Mouse (Mus musculus): ENCODE measurements around the gene Ncan.
A peak's percentile ranks its signal among the peaks of the same experiment; 100 is the strongest.

The Ncan gene

DNA sequence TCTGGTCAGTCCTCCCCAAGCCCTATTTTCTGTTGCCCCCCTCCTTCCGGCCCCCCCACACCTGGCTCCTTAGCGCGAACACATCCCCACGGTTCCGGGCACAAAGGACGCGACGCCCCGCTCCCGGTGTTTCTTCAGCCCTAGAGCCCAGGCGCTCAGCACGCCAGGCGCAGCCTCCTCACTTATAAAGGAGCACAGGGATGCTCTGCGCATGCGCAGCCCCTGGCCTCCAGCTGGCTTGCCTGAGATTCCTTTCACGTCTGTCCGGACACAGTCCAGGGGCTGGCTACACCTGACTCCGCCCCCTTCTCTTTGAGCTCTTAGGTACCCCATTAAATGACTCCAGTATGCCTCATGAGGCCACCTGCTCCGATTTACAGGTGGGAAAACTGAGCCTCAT, at the start of gene Ncan:
Gene Ncan (minus strand): TSS at position 207 of the 400 bp plus-strand sequence.
- DNase-seq (ENCODE audit: low spot score in 2 of 2) = peak in 1 of 2 experiments; percentile 38

DNA sequence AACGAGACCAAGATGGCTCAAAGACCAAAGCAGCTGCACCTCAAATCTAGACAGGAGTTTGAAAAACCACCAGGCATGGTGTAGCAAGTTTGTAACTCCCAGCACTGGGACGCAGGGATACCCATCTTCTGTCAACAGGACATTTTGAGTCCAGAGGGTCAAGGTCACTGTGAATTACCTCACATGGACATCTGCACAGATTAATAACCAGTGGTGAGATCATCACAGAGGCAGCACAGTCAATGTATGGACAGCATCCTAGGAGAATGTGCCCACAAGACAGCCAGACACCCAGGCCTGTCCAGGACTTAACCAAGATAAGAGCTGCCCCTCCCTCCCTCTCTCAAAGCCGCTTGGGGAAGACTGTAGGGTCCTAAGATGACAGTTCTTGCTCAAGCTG, 49.4 kb upstream of the Ncan start:
- no peak for DNase-seq (ENCODE audit: low spot score in 2 of 2)

DNA sequence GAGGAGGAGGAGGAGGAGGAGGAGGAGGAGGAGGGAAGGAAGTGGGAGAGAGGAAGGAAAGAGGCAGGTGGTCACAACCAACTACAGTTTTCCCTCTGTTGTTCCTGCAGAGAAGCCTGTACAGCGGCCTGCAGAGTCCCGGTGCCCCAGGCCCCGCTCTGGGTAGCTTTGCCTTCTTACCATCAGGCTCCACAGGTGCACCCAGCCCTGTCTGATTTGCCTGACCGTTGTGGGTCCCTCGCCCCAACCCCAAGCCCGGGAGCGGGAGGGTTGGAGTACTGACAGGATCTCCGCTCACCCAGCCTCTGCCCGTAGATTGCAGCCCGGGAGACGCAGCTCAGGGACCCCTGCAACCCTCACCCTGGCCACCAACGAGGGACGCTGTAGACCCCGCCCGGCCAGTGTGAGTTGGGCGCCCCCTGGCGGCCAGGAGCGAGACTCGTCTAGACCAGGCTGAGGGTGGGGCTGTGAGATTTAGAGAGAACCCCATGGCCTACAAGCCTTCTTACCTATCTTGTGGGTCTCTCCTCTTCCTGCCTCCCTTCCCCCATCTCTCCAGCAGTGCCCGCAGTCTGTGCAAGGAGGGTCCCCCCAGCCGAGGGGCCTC, 45.9 kb upstream of the Ncan start:
- peak; percentile 76 to 90 for DNase-seq (ENCODE audit: low spot score in 2 of 2)

- DNase-seq (ENCODE audit: low spot score in 2 of 2) = no peak
Measured at GRCm38 (mm10) chr8:70163316-70163715, 42.6 kb upstream of the Ncan start.

DNA sequence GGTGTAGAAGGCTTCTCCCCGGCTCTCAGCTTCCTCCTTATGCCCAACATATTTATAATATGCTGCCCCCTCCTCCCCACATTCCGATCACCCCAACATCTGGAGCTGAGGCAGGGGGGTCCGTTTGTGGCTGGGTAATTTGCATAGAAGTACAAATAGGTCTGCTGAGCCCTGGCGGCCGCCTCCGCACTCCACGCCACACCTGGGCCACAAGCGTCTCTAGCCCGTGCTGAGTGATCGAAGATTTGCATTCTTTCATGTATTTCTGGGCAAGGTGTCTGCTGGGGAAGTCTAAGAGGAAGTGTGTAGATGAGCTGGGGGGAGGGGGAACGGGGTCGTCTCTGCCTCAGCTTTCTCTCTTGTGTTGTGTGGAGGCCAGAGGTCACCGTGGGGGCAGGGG, 39.3 kb upstream of the Ncan start:
- DNase-seq (ENCODE audit: low spot score in 2 of 2) = peak; percentile 35 to 43

DNA sequence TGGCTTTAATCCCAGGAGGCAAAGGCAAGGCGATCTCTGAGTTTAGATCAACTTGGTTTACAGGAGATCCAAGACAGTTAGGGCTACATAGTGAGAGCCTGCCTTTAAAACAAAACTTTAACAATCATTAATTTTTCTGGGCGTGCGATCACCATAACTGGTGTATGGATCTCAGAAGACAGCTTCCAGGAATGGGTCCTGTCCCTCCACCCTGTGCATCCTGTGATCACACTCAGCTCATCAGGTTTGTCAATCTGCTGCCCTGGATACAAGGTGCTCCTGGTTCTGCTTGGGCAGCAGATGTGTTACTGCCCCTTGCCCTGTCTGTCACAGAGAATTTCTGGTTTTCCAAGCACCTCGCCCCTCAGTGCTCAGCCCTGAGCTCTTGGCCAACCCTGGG, 38.5 kb upstream of the Ncan start:
- DNase-seq (ENCODE audit: low spot score in 2 of 2) = no peak

DNA sequence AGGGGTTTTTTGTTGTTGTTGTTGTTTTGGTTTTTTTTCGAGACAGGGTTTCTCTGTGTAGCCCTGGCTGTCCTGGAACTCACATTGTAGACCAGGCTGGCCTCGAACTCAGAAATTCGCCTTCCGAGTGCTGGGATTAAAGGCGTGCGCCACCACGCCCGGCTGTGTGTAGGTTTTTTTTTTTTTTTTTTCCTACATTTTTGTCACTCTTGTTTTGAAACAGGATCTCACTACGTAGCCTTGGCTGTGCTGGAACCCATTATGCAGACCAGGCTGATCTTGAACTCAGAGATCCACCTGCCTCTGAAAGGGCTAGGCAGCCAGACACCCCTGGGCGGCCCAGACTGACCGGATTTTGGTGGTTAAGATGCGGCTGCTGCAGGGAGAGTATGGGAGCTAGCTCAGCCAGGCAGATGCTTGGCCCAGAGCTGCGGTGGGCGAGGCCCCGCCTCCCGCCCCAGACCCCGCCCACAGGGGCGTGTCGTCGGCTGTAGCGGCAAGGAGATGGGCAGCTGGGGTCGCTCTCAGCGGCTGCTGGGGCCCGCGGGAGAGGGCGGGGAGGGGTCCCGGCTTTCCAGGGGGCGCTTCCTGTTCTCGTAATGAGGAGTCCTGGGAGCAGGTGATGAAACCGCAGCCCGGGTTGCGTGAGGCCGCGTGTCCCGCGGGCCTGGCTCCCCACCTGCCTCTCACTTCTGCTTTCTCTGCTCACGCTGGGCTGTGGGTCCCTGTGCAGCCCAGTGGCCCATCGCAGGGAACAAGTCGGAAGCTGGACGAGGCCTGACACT, 37.6 kb upstream of the Ncan start:
- DNase-seq (ENCODE audit: low spot score in 2 of 2) = peak; percentile 77 to 85

DNA sequence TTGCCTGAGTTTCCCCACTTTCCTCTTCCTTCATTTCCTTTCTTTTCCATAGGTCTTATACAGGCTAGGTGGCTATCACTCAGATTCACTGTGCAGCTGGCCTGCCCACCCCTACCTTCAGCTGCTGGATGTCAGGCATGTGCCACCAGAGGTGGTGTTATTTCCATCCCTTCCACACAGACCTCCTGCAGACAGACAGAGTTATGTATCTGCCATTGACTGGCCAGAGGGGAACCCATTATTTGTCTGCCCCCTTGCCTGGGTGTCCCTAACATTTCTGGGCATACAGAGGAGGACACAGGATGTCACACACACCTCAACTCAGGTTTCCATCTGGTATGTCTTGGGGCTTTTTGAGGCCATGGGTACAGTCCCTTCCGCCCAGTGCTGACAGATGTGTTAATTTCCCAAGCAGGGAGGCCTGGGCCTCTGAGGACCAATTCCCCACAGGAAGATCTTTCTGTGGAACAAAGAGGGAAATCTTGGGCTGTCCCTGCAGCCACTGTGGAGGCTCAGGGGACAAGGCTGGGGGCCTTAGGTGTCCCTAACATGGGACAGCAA, 36.6 kb upstream of the Ncan start:
- no peak for DNase-seq (ENCODE audit: low spot score in 2 of 2)

- peak; percentile 78 to 80 for DNase-seq (ENCODE audit: low spot score in 2 of 2)
Measured at GRCm38 (mm10) chr8:70152537-70153257, 32.0 kb upstream of the Ncan start.

DNA sequence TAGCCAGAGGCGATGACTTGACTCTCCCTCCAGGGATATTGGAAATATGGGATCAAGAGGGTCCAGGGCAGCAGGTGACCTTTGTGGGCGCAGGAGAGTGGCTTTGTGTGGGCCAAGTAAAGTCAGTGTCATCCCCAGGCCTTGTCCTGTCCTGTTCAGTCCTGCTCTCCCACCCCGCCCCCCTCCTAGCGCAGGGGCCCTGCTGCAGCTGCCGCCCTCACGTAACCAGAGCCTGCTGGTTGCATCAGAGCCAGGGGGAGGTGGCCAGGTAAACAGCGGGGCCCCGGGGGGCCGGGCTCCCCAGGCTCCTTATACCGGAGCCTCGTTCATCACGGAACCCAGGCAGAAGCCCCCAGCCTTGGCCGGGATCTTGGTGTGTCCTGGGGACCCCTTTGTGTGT, 29.5 kb upstream of the Ncan start:
- DNase-seq (ENCODE audit: low spot score in 2 of 2) = no peak

- peak; percentile 67 for DNase-seq (ENCODE audit: low spot score in 2 of 2)
Measured at GRCm38 (mm10) chr8:70147678-70148607, 27.3 kb upstream of the Ncan start.

GRCm38 (mm10) chr8:70139981-70140380, 19.3 kb upstream of the Ncan start:
- no peak for DNase-seq (ENCODE audit: low spot score in 2 of 2)

DNA sequence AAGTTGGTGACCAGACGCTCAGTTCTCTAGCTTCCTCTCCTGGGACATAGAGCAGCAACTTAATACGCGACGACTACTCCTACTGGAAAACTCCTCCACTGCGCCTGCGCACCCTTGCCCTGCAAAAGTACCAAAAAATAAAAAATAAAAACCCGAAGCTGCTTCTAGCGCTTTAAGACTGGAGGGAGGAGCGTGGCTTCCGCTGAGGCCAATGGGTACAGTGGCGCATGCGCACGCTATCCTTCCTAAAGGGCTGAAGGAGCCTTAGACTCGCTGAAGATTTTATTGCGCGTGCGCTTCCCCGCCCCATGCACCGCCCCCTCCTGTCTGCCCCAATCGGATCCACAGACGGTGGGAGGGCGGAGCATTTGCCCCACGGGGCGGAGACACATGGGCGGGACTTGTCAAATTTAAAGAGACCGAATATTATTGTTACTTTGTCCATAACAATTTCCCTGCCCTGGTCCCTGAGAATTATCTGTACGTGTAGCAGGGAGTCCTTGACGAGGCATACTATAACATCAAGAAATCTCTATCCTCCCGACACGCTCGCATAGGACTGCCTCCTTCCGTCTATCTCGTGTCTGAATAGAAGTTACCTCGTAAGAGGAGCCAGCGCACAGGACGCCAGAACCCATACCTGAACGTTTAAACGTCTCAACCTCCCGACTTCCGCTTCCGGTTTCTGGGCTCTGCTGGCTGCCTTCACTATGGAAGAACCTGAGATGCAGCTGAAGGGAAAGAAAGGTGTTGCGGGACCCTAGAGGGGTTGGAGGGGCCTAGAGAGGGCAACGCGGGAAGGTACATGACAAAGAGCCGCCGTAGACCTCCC, 18.6 kb upstream of the Ncan start, which contains the start of the genes Rfxank, Borcs8 and Mef2b:
Gene Rfxank (minus strand): TSS at position 129 of the 832 bp plus-strand sequence.
Gene Borcs8 (plus strand): TSS at position 474 of the 832 bp plus-strand sequence.
Gene Mef2b (plus strand): TSS at position 686 of the 832 bp plus-strand sequence.
- DNase-seq (ENCODE audit: low spot score in 2 of 2) = peak; percentile 98

- no peak for DNase-seq (ENCODE audit: low spot score in 2 of 2)
Measured at GRCm38 (mm10) chr8:70137890-70138289, 17.2 kb upstream of the Ncan start.

- DNase-seq (ENCODE audit: low spot score in 2 of 2) = no peak
Measured at GRCm38 (mm10) chr8:70136591-70136990, 15.9 kb upstream of the Ncan start.

GRCm38 (mm10) chr8:70134931-70135330, 14.3 kb upstream of the Ncan start:
- DNase-seq (ENCODE audit: low spot score in 2 of 2) = no peak

GRCm38 (mm10) chr8:70134086-70134485, 13.4 kb upstream of the Ncan start:
- DNase-seq (ENCODE audit: low spot score in 2 of 2) = no peak

DNA sequence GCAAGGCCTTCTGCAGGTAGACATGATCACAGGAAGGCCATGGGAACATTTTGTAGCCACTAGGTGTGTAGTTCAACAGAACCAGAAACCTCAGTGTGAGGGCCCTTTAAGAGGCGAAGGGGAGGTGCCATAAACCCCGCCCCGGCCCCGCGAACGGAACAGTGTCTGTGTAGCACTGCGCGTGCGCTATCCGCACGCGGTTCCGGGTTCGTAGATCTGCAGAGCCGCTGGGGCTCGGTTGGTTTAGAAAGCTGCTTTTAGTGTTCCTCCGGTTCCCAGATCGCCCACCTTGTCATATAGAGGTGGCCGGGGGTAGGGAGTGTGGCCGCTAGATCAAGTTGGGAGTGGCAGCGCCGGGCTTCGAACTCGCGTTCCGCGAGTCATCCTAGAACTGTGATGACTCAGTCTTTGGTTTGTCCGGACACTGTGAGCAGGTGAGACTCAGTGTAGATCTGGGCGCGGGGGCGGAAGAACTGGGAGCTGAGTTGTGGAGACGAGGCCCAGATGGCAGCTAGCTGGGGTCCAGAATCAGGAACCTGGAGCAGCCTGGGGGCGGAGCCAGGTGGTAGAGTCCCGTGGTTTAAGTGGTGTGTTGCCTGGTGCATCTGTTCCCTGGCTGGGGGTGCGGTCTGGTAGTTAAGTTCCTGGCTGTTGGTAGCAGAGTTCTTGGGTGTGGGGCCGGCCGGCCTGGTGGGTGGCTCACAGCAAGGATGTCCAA, 10.7 kb upstream of the Ncan start, which contains the start of gene Nr2c2ap:
Gene Nr2c2ap (plus strand): TSS at position 168 of the 718 bp plus-strand sequence.
- DNase-seq (ENCODE audit: low spot score in 2 of 2) = peak; percentile 69 to 84

- DNase-seq (ENCODE audit: low spot score in 2 of 2) = no peak
Measured at GRCm38 (mm10) chr8:70130066-70130465, 9.4 kb upstream of the Ncan start.

All from thymus, postnatal 10 days (tissue).